Mouse (Mus musculus): ENCODE measurements around the gene Kcnj2. TPM values are rescaled to one million over a fixed set of nuclear protein-coding genes. Genes with fewer than 3 reads are reported as not detected.

The Kcnj2 gene
- 0.42 TPM in 1 of 2 replicates, not detected in the other for total RNA-seq (2015; ENCODE audit: low replicate concordance)
- 0.61 and 2.6 TPM in 2 replicates for total RNA-seq (2017; ENCODE audit: low replicate concordance)

DNA sequence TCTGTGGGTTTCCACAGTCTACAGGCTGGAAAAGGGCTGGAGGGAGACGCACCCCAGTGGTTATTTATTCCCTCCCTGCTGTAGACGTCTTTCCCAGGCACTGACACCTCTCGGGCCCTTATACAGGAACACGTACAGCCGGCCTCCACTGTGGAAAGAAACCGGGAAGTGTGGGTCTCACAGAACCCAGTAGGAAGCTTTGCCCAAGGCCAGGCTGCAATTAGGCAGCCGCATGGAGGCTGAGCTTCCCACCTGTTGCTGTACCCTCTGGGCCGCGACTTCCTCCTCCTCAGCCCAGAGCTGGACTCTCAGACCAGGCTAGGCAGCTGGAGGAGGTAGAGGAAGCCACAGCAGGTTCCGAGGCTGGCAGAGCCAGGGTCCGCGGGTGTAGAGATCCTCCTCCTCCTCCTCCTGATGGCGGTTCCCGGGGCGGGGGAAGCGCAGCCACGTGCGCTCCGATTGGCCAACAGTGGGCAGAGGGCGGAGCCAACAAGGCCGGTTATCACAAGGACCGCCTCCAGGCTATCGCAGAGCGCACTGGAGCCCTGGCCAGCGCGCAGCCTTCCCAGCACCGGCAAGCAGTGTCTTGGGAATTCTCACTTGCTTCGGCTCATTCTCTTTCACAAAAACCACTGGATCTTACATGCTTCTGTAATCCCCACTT is at the start of gene Kcnj2:
Gene Kcnj2, plus strand, starts transcription at position 530 of the 664 bp plus-strand sequence.
- peak; percentile 88 for ATAC-seq (replicated peaks; ENCODE audit: low FRiP score, poor library complexity, severe bottlenecking)

DNA sequence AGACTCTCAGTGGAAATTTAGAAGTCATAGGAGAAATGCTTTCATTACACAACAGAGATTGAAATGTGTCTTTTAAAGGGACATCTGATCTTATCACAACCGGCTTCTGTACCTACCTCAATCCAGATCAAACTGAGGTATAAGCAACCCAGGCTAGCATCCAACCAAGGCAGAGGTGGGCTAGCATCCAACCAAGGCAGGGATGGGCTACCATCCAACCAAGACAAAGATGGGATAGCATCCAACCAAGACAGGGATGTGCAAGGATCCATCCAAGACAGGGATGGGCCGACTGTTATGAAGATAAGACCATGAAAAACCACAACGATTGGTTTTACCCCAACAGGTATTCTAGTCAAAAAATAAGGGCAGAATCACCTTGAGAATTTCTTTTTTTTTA is 49.8 kb upstream of the Kcnj2 start:
- ATAC-seq (replicated peaks; ENCODE audit: low FRiP score, poor library complexity, severe bottlenecking), result no peak

DNA sequence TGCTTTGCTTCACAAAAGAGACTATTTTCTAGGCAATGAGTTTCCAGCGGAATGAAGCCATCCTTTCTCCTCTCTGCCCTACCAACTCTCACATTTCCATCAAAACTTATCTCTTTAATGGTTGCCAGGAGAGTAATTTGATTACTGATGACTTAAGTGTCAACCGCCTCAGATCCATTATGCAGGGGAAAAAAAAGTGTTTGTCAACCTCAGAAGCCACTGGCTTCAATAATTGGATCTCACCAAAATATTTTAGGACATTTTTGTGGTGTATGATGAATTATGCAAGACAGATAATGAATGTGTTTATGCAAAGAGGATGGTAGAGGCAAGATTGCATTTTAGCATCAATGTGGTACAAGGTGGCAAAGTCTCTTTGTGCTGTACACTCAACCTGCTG is 45.8 kb upstream of the Kcnj2 start:
- ATAC-seq (replicated peaks; ENCODE audit: low FRiP score, poor library complexity, severe bottlenecking), result no peak

DNA sequence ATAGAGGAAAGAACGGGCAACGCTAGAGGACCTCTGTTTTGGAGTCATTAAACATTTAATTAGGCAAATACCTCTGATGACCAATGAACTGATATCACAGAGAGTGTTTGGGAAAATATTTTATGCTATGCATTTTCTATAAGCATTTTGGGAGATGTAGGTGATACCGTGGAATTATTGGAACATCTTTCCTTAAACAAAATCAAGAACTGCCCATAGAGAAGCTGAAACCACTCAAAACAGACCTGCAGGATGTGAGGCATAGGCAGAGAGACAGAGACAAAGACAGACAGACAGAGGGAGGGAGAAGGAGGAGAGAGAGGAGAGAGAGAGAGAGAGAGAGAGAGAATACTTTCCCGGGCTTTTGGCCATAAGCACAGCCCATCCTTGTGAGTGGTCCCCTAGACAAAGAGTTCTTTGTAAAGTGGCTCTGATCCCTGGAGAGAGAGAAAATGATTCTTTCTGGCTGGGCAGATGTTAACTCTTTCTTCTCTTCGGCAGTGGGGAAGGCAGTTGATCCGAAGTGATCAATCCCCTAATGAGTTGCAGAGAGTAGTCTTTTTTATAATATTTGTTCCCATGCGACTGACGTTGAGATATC is 43.2 kb upstream of the Kcnj2 start:
- no peak for ATAC-seq (replicated peaks; ENCODE audit: low FRiP score, poor library complexity, severe bottlenecking)

DNA sequence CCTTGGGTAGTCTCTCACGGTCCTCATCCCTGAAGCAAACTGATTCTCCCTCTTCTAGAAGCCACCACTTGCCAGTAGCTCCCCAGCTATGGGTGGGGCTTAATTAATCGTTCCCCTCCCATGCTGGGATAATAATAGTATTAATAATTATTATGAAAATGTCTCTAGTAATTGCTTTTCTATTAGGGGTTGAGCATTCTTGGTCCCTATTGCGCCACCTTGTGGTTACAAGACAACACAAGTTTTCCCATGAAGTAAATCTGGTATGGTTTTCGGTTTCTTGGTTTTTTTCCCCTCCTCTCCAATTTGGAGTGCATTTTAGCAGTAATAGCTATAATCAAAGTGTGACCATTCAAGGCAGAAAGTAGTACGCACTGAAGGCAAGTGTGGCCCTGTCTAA is 23.8 kb upstream of the Kcnj2 start:
- no peak for ATAC-seq (replicated peaks; ENCODE audit: low FRiP score, poor library complexity, severe bottlenecking)

DNA sequence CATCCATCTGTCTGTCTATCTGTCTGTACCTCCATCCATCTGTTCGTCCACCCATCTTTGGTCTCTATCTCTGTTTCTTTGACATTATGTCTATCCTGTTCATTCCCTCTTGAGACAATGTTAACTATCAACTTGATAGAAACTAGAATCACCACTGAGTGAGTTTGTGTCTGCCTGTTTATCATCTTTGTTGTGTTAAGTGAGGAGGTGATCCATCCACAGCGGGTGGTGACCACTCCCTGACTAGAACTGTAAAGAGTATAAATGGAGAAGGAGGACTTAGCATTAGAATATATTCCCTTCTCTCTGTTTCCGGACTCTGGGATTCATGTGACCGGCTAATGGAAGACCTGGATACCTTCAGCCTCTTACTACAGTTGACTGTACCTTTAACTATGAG is 22.7 kb upstream of the Kcnj2 start:
- ATAC-seq (replicated peaks; ENCODE audit: low FRiP score, poor library complexity, severe bottlenecking), result no peak

DNA sequence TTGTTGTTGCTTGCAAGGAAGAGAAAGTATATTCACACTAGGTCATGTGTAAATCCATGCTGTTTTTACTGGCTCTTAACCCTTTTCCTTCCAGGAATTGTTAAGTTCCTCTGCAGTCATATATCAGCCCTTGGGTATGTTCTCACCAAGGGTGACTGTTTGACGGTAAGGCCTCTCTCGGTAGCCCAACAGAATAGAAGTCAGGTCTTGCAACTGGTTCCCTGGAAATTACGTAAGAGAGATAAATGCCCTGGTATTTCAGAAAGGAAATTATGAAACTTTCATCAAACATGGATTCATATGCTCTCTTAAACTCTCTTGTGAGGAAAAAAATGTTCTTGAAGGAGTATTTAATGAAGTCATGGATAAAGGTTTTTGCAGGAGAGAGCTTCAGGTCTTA is 11.7 kb upstream of the Kcnj2 start:
- ATAC-seq (replicated peaks; ENCODE audit: low FRiP score, poor library complexity, severe bottlenecking), result no peak

DNA sequence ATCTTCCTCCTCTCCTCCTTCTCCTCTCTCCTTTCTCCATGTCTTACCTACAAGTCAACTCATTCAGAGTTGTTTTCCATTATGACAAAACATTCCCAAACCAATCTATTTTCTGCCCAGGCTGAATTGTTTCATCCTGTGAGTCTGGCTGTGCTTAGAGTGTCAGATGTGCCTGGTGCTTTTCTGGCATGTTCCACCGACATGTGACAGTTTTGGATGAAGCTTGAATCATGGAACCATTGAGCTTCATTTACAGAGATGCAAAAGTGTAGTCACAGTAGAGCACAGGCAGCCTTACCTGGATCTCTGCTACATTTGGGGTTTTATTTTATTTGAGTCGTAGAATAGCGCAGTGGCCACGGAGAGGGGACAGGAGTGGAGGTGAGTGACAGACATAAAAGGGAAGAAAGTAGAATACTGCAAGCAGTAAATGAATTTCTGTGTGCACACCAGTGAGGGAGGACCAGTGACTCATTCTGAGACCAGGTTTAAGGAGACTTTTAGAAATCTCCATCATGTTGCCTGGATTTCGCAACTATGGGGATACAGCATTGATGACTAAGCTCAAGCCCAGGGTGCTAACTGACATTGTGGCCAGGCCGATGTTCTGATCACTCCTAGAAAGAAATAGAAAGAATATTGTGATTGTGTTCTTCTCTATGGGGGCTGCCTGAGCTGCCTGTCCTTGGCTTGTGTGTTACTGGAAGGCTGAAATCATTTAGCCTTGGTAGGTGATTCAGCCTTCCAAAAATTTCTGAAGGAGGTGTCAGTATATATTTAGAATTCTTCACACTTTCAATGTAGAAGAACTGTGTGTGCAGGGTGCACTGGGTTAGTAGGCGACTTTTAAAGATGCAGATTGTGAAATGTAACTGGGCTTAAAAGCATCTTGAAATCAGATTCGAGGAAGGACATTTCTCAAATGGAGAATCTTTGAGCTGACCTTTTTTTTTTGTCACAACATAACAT is 10.8 kb upstream of the Kcnj2 start:
- no peak for ATAC-seq (replicated peaks; ENCODE audit: low FRiP score, poor library complexity, severe bottlenecking)

DNA sequence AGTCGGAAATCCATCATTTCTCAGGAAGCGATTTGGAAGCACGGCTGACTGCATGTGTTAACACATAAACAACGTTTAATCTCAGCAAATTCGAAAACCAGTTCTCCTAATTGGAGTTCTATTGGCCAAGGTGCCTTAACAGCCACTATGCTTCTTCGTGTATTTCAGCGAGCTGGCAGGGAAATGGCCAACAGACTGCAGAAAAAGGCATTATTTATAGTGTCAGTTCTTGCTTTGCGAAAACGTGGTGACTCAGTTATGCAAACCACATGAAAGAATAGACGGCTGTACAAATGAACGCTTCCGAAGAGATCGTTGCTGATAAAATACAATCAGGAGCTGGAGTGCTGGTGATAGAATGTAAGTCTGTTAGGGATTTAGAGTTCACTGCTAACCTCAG is 9.9 kb upstream of the Kcnj2 start:
- no peak for ATAC-seq (replicated peaks; ENCODE audit: low FRiP score, poor library complexity, severe bottlenecking)

DNA sequence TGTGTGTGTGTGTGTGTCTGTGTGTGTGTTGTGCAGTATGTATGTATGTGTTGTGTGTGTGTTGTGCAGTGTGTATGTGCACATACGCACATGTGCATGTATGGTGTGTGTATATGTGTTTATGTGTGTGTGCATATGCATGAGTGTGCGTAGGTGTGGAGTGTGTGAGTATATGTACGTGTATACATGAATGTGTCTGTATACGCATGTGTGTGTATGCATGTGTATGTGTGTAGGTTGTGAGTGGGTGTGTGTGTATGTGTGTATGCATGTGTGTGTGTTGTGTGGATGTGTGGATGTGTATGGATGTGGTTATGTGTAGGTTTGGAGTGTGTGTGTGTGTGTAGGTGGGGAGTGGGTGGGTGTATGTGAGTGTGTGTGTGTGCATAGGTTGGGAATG is 8.5 kb upstream of the Kcnj2 start:
- ATAC-seq (replicated peaks; ENCODE audit: low FRiP score, poor library complexity, severe bottlenecking), result 0 out of 2 replicates have a peak, but pooled peaks have one; percentile 30

DNA sequence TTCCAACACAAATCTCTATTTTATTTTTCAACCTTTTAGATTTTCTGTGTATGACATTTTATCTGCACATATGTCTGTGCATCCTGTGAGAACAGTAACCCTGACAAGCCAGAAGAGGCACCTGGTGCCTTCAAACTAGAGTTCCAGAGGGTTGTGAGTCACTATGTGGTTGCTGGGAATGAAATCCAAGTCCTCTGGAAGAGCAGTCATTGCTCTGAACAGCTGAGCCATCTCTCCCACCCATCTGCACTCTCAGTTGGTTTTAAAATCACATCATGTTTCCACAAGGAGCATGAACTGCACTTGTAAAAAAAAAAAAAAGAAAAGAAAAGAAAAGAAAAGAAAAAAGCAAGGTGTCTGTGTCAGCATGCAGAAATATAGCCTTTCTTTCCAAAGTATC is 6.5 kb upstream of the Kcnj2 start:
- ATAC-seq (replicated peaks; ENCODE audit: low FRiP score, poor library complexity, severe bottlenecking), result no peak

DNA sequence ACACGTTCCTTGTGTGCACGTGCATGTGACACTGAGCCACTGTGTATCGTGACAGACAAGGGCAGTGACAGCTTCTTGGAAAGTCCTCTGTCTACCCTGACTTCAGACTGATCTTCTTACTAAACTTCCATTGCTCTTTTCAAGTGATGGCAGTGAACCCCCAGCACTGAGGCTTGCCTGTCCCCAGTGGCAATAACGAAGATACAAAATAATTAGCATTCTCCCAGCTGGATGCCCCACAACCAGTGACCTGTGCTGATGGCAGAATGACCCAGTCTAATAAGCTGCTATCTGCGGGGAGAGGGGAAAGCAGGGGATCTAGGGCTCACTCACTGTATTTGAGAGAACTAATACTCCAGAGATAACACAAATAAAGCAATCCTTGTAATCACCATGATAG is 5.7 kb upstream of the Kcnj2 start:
- ATAC-seq (replicated peaks; ENCODE audit: low FRiP score, poor library complexity, severe bottlenecking), result no peak

DNA sequence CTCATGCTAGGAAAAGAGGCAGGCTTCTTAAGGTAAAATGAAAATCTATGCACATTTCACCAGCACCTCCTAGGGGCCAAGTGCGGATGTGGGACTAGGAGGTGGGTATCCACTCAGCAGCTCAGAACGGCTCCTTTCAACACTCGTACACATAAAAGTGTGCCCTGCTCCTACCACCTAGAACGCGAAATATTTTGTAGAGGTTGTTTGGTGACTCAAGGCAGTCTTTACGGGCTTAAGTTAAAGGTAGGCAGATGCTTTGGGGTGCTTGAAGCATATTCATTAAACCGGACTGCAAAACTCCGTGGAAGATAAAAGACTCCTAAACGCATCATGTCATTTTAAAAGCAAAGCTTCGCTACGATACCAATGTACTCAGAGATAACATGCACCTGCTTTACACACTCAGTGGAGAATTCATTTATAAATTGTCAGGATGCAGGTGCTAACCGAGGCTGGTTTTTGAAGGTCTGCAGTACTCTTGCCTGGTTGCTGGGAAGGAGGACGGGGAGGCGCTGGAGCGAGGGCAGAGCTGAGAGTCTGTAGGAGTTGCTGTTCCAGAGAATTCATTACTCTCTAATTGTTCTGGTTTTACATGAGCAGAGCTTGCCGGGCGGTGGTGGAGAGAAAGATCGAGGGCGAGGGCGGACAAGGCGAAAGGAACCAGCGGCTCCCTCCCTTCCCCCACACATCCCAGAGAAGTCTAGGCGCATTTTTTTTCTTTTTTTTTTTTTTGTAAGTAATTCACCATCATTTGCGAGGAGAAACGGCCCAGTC is 1.0 kb upstream of the Kcnj2 start:
- no peak for ATAC-seq (replicated peaks; ENCODE audit: low FRiP score, poor library complexity, severe bottlenecking)

DNA sequence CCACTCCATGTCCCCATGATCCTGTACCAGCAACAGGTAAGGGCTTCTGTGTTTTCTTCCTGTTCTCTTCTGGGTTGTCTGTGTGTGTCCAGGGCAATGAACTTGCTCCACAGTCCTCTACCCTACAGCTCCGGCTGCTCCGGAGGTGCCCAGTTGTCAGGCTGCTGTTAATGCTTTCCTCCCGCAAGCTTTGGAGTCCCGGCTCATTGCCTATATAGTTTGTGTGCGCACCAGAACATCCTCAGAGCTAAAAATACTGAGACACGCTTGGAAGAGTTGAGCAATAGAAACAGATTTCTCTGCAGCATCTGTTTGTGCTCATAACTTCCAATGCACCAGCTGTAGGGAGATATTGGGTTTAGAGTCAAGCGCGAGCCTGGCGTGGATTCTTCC is 331 bp downstream of the Kcnj2 start:
- ATAC-seq (replicated peaks; ENCODE audit: low FRiP score, poor library complexity, severe bottlenecking), result no peak

DNA sequence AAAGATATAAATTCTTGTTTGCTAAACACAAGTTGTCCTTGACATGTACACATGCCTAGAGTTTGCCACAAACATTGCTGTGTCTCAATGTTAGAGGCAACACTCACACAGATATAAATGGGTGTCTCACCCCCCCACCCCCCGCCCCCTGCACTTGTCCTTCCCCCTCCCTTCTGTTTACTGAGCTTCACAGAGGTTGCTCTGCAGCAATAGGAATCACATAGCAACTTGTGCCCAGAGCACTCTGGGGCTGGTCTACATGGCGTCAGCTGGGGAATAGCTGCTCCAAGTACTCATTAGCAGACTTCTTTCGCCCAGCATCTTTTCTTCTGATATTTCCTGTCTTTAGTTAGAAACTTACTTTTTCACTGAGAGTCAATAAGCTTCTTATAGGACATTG is 1.8 kb downstream of the Kcnj2 start:
- ATAC-seq (replicated peaks; ENCODE audit: low FRiP score, poor library complexity, severe bottlenecking), result no peak

DNA sequence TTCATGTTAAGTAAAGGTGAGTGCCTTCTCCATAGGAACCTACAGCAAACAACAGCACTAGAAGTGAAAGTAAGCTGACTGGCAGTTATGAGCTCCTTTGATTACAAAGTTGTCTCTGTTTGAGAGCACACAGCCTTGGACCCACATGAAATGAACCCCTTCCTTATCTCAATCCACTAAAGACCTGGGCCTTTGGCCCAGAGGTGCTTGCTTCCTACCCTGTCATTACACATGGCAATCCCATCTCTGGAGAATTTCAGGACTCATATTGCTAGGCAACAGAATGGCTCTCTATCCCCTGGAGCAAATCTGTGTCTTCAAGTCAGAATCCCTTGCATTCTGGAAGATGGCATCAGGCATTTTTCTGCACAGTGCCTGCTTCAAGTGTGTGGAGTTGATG is 4.5 kb downstream of the Kcnj2 start:
- ATAC-seq (replicated peaks; ENCODE audit: low FRiP score, poor library complexity, severe bottlenecking), result no peak

DNA sequence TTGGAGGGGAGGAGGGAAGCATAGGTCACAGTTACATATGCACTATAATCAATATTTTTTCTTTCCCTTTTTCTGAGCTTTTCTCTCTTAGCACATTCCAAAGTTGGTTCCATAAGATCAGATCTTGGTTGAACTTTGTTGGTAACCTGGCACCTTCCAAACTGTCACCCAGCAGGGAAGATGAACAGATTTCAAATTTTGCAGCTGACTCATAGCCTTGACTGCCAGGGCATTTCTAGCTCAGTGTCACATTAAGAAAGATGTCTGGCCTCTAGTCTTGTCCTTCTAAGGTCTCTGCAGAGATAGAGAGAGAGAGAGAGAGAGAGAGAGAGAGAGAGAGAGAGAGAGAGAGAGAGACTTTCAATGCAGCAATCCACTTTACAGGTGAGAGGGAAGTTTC is 8.2 kb downstream of the Kcnj2 start:
- no peak for ATAC-seq (replicated peaks; ENCODE audit: low FRiP score, poor library complexity, severe bottlenecking)

DNA sequence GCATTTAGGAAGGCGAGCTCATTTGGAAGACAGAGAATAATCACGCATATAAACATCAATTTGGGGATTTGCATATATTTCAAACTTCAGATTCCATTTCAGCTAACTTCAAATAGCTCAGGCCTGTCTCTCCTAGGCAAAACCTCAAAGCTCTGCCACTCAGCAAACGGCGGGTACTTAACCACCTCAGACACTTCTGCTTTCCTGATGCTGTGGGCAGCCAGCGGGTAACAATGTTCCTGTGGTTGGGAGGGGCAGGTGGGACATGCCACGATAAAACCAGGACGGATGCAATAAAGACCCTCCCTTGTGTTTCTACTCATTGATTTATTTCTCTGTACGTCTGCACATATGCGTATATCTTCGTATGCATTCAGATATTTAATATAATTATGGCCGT is 12.1 kb downstream of the Kcnj2 start:
- ATAC-seq (replicated peaks; ENCODE audit: low FRiP score, poor library complexity, severe bottlenecking), result no peak

DNA sequence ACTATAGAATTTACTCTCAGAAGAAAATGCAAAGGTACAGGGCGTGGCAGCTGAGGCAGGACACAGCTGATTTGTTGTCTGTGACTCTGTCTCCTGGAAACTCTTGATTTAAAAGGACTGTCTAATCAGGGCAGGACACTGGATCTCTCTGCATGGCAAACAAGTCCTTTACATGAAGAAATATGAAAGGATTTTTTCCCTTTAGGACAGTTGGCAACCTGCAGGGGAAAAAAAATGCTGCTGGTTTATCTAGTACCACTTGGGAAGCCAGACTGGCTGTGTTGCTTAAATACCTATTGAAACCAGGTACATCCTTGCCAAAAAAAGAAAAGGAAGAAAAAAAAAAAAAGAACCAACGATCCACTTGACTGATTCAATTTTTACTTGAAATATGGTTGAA is 17.0 kb downstream of the Kcnj2 start:
- no peak for ATAC-seq (replicated peaks; ENCODE audit: low FRiP score, poor library complexity, severe bottlenecking)

DNA sequence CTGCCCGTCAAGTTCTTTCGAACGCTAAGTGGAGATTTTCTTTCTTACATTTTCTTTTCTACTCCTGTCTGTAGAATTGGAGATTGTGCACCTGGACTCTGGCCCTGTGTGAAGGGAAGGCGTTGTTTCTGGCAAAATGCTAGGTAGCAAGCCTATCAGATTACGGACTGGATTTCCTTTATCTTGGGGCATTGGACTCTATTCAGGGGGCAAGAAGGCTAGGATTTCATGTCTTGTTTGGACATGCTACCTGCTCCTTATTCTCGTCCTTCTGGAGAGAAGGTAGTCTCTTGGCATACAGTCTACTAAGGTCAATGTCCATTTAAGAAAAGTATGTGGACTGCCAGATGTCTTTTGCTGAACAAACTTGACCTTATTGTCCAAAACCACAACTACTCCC is 21.0 kb downstream of the Kcnj2 start:
- ATAC-seq (replicated peaks; ENCODE audit: low FRiP score, poor library complexity, severe bottlenecking), result no peak
